Comparison of ENCODE assay signal across 7 mouse cellular contexts in the genomic region with DNA sequence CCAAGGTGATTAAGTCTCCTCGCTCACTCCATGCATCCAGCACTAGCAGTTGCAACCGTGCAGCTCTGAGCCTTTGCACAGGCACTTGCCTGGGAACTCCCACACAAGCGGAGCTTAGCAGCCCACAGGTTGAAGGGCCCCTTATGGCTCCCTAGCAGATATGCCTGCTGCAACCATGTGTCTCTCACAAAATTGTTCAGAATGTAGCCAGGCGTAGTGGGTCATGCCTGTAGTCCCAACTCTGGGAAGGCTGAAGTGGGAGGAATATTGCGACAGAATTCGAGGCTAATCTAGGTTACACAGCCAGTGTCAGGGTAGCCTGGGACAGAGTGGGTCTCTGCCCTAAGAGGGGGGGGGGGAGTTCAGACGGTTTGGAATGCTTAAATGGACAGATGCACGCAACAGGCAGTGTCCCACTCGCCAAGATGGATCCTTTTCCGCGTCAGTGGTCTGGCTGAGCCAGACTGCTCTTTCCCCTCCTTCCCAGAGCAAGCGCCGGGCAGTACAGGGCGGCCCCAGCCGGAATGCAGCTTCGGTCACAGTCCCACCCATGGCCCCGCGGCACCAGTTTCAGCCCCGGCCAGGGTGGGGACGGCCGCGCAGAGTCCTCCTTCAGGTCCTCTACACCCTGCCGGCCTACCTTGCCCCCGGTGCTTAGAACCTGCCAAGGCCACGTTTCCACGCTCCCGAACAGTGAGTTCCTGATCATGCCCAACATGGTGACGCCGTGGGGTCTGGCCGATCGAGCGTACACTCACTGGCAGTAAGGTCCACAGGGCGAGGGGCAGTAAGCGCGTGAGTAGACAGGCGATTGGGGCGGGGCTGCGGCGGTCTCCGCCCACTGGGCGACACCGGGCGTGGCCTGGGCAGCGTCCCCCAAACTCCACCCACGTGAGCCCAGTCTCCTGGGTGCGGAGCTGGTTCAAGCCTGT. TPM values are rescaled to one million over a fixed set of nuclear protein-coding genes. Genes with fewer than 3 reads are reported as not detected.
DNase-seq lines count a peak whose midpoint lies in the region; ATAC-seq and TF ChIP-seq lines count a peak whose summit lies in the region.

No protein-coding gene starts in this region.

- H3K9ac ChIP-seq in embryonic facial prominence, embryonic 12.5 days = peak overlapping the region; percentile 64
- H3K9ac ChIP-seq in limb, embryonic 13.5 days = peak overlapping the region; percentile 76
- H3K9ac ChIP-seq in midbrain, embryonic 15.5 days = peak overlapping the region; percentile 42

- no peak for TF ChIP-seq CTCF in bone marrow, adult 2 months (IDR thresholded peaks at IDR 0.05; ENCODE audit: control insufficient read depth, insufficient read depth, low read length)
- no peak for TF ChIP-seq CTCF in kidney, adult 2 months (conservative IDR thresholded peaks at IDR 0.05; ENCODE audit: insufficient read depth, insufficient read length, low read depth, low read length)

- DNase-seq in heart, adult 11 months = peak; percentile 99
- DNase-seq in kidney, adult 2 months = peak; percentile 92
- peak; percentile 95 for DNase-seq in spleen, postnatal 10 days (ENCODE audit: low spot score in 2 of 2)

- 7% methylated on average over 46 of the region's 46 CpGs for WGBS in bone marrow, adult 2 months
- WGBS in embryonic facial prominence, embryonic 12.5 days = 4% methylated on average over 46 of the region's 46 CpGs
- WGBS in kidney, adult 2 months = 4% methylated on average over 46 of the region's 46 CpGs
- 3% methylated on average over 46 of the region's 46 CpGs for WGBS in limb, embryonic 13.5 days
- WGBS in midbrain, embryonic 15.5 days = 3% methylated on average over 46 of the region's 46 CpGs

- H3K4me3 ChIP-seq in bone marrow, adult 2 months (replicated peaks; ENCODE audit: control insufficient read depth, low read depth, low read length) = peak overlapping the region; percentile 91
- H3K4me3 ChIP-seq in embryonic facial prominence, embryonic 12.5 days = peak overlapping the region; percentile 59
- H3K4me3 ChIP-seq in kidney, adult 2 months (ENCODE audit: insufficient read depth, low read depth, low read length) = peak overlapping the region; percentile 64
- H3K4me3 ChIP-seq in limb, embryonic 13.5 days = peak overlapping the region; percentile 65
- H3K4me3 ChIP-seq in midbrain, embryonic 15.5 days = peak overlapping the region; percentile 42

- ATAC-seq in embryonic facial prominence, embryonic 12.5 days (ENCODE audit: insufficient number of reproducible peaks, insufficient read depth, low FRiP score, low TSS enrichment) = peak; percentile 90
- ATAC-seq in limb, embryonic 13.5 days (ENCODE audit: low FRiP score, low read depth) = peak; percentile 94
- ATAC-seq in midbrain, embryonic 15.5 days (replicated peaks) = peak; percentile 89

- peak overlapping the region; percentile 75 for H3K27ac ChIP-seq in bone marrow, adult 2 months (ENCODE audit: control insufficient read depth, insufficient read depth, low read depth, low read length, poor library complexity)
- H3K27ac ChIP-seq in embryonic facial prominence, embryonic 12.5 days = no peak overlapping the region
- H3K27ac ChIP-seq in kidney, adult 2 months (ENCODE audit: insufficient read depth, low read depth, low read length) = peak overlapping the region; percentile 68
- H3K27ac ChIP-seq in limb, embryonic 13.5 days = peak overlapping the region; percentile 52; the same call in 1 of the 2 replicates
- H3K27ac ChIP-seq in midbrain, embryonic 15.5 days = no peak overlapping the region

- no peaks in the 10 kb centered on the region for H3K36me3 ChIP-seq in embryonic facial prominence, embryonic 12.5 days
- no peaks in the 10 kb centered on the region for H3K36me3 ChIP-seq in kidney, adult 2 months (ENCODE audit: control insufficient read depth, insufficient read depth, low read length)
- H3K36me3 ChIP-seq in limb, embryonic 13.5 days = no peaks in the 10 kb centered on the region
- H3K36me3 ChIP-seq in midbrain, embryonic 15.5 days (replicated peaks) = no peaks in the 10 kb centered on the region

- TF ChIP-seq POLR2A in bone marrow, adult 2 months (IDR thresholded peaks at IDR 0.05; ENCODE audit: borderline replicate concordance, control insufficient read depth, low read depth, low read length) = peak; percentile 98
- peak; percentile 24 for TF ChIP-seq POLR2A in kidney, adult 2 months (IDR thresholded peaks at IDR 0.05; ENCODE audit: low read depth, low read length)

- H3K4me2 ChIP-seq in embryonic facial prominence, embryonic 12.5 days (replicated peaks) = peak overlapping the region; percentile 93
- peak overlapping the region; percentile 85 for H3K4me2 ChIP-seq in limb, embryonic 13.5 days (replicated peaks)
- H3K4me2 ChIP-seq in midbrain, embryonic 15.5 days = peak overlapping the region; percentile 89

- H3K4me1 ChIP-seq in bone marrow, adult 2 months (ENCODE audit: control insufficient read depth, insufficient read depth, low read length) = peaks cover 3% of the 10 kb centered on the region
- H3K4me1 ChIP-seq in embryonic facial prominence, embryonic 12.5 days = 0 out of 2 replicates have a peak, but pooled peaks cover 6% of the 10 kb centered on the region
- H3K4me1 ChIP-seq in kidney, adult 2 months (ENCODE audit: control insufficient read depth, insufficient read depth, low read length) = peaks cover 12% of the 10 kb centered on the region; the same call in 1 of the 2 replicates
- peaks cover 11% of the 10 kb centered on the region for H3K4me1 ChIP-seq in limb, embryonic 13.5 days
- peaks cover 10% of the 10 kb centered on the region; the same call in 1 of the 2 replicates for H3K4me1 ChIP-seq in midbrain, embryonic 15.5 days

- H3K27me3 ChIP-seq in embryonic facial prominence, embryonic 12.5 days = no peaks in the 10 kb centered on the region
- no peaks in the 10 kb centered on the region for H3K27me3 ChIP-seq in kidney, adult 2 months (replicated peaks; ENCODE audit: control insufficient read depth, insufficient read depth, low read length)
- no peaks in the 10 kb centered on the region for H3K27me3 ChIP-seq in limb, embryonic 13.5 days
- 0 out of 2 replicates have a peak, but pooled peaks cover 2% of the 10 kb centered on the region for H3K27me3 ChIP-seq in midbrain, embryonic 15.5 days (replicated peaks)

- H3K9me3 ChIP-seq in embryonic facial prominence, embryonic 12.5 days = no peaks in the 10 kb centered on the region
- no peaks in the 10 kb centered on the region for H3K9me3 ChIP-seq in limb, embryonic 13.5 days
- no peaks in the 10 kb centered on the region for H3K9me3 ChIP-seq in midbrain, embryonic 15.5 days

RNA-seq across cellular contexts. Expression of gene Fam234b, which starts 30.1 kb away (rescaled TPM):
- polyA plus RNA-seq in bone marrow, adult 2 months (2011; ENCODE audit: insufficient read depth, insufficient read length, low replicate concordance, missing spikeins) = 28.7 and 38.2 TPM in 2 replicates
- 26.4 and 28.7 TPM in 2 replicates for polyA plus RNA-seq in embryonic facial prominence, embryonic 12.5 days (2016; fragmentation: Nextera tagmentation; extraction: Ambion mirVana)
- 14.2 and 15.6 TPM in 2 replicates for polyA plus RNA-seq in kidney, adult 2 months (2012; rRNA removed)
- polyA plus RNA-seq in limb, embryonic 13.5 days (2015; fragmentation: Nextera tagmentation; extraction: Ambion mirVana) = 27.0 and 30.3 TPM in 2 replicates
- 110 and 117 TPM in 2 replicates for polyA plus RNA-seq in midbrain, embryonic 15.5 days (2015; fragmentation: Nextera tagmentation; extraction: Ambion mirVana)

RNA-seq across cellular contexts. Expression of gene Hebp1, which starts 30.2 kb away (rescaled TPM):
- 103 and 178 TPM in 2 replicates for polyA plus RNA-seq in bone marrow, adult 2 months (2011; ENCODE audit: insufficient read depth, insufficient read length, low replicate concordance, missing spikeins)
- polyA plus RNA-seq in embryonic facial prominence, embryonic 12.5 days (2016; fragmentation: Nextera tagmentation; extraction: Ambion mirVana) = 6.8 and 7.3 TPM in 2 replicates
- polyA plus RNA-seq in kidney, adult 2 months (2012; rRNA removed) = 71.1 and 82.9 TPM in 2 replicates
- 9.4 and 10.2 TPM in 2 replicates for polyA plus RNA-seq in limb, embryonic 13.5 days (2015; fragmentation: Nextera tagmentation; extraction: Ambion mirVana)
- 4.7 and 6.1 TPM in 2 replicates for polyA plus RNA-seq in midbrain, embryonic 15.5 days (2015; fragmentation: Nextera tagmentation; extraction: Ambion mirVana)

RNA-seq across cellular contexts. Expression of gene Gprc5d, which starts 49.6 kb away (rescaled TPM):
- not detected in 2 replicates for polyA plus RNA-seq in bone marrow, adult 2 months (2011; ENCODE audit: insufficient read depth, insufficient read length, low replicate concordance, missing spikeins)
- not detected in 2 replicates for polyA plus RNA-seq in embryonic facial prominence, embryonic 12.5 days (2016; fragmentation: Nextera tagmentation; extraction: Ambion mirVana)
- 0.09 and 0.19 TPM in 2 replicates for polyA plus RNA-seq in kidney, adult 2 months (2012; rRNA removed)
- polyA plus RNA-seq in limb, embryonic 13.5 days (2015; fragmentation: Nextera tagmentation; extraction: Ambion mirVana) = not detected in 2 replicates
- polyA plus RNA-seq in midbrain, embryonic 15.5 days (2015; fragmentation: Nextera tagmentation; extraction: Ambion mirVana) = not detected in 2 replicates

Comparison
In these comparisons a context has a peak if more than half of its experiments do, and no peak if none do; other contexts are left out.
1. H3K27ac ChIP-seq: peak in bone marrow, adult 2 months (single experiment), kidney, adult 2 months (single experiment) and limb, embryonic 13.5 days (single experiment); none in embryonic facial prominence, embryonic 12.5 days (single experiment) and midbrain, embryonic 15.5 days (single experiment).
2. Peak in every context shown above with its lines, with median percentiles within 50 percentile points of each other: H3K4me3 ChIP-seq, ATAC-seq, H3K4me2 ChIP-seq, H3K9ac ChIP-seq and DNase-seq.